ENCODE assay signal across 9 mouse cellular contexts in genomic region chr4:121231772-121232414, GRCm38 (mm10). TPM values are rescaled to one million over a fixed set of nuclear protein-coding genes. Genes with fewer than 3 reads are reported as not detected.
DNase-seq lines count a peak whose midpoint lies in the region; ATAC-seq and TF ChIP-seq lines count a peak whose summit lies in the region.
"Had no signal": no experiment of that assay in that cellular context is flagged by ENCODE, and none has a peak within 500 bp of the region (broad histone marks: within the 10 kb centered on the region; RNA-seq: fewer than 3 reads in every experiment).

No protein-coding gene starts in this region.

- H3K9ac ChIP-seq in hindbrain, embryonic 12.5 days: no peak overlapping the region
- H3K9ac ChIP-seq in liver, embryonic 14.5 days (replicated peaks): no peak overlapping the region
- 0 out of 2 replicates have a peak overlapping the region, but pooled peaks have one; percentile 30 for H3K9ac ChIP-seq in neural tube, embryonic 15.5 days (replicated peaks)

- no peak overlapping the region for H3K4me3 ChIP-seq in hindbrain, embryonic 12.5 days
- no peak overlapping the region for H3K4me3 ChIP-seq in liver, embryonic 14.5 days (ENCODE audit: insufficient read depth in 1 of 2, low read depth in 2 of 2, low read length in 2 of 2)
- no peak overlapping the region; the same call in 1 of the 2 replicates for H3K4me3 ChIP-seq in neural tube, embryonic 15.5 days (replicated peaks)

- 4% methylated on average over 5 of the region's 5 CpGs for WGBS in hindbrain, embryonic 12.5 days
- WGBS in liver, embryonic 14.5 days (ENCODE audit: insufficient replicate concordance): 10% methylated on average over 5 of the region's 5 CpGs
- 7% methylated on average over 5 of the region's 5 CpGs for WGBS in neural tube, embryonic 15.5 days

- H3K4me2 ChIP-seq in hindbrain, embryonic 12.5 days (replicated peaks): peak overlapping the region; percentile 58
- no peak overlapping the region for H3K4me2 ChIP-seq in liver, embryonic 14.5 days (ENCODE audit: low read depth)
- peak overlapping the region; percentile 44 for H3K4me2 ChIP-seq in neural tube, embryonic 15.5 days

- peak; percentile 41; the same call in 1 of the 2 replicates for TF ChIP-seq CTCF in liver, embryonic 14.5 days (IDR thresholded peaks at IDR 0.05; ENCODE audit: low read depth)

- peaks cover 8% of the 10 kb centered on the region for H3K4me1 ChIP-seq in hindbrain, embryonic 12.5 days
- no peaks in the 10 kb centered on the region for H3K4me1 ChIP-seq in liver, embryonic 14.5 days (replicated peaks; ENCODE audit: control insufficient read depth in 2 of 2, insufficient read depth in 2 of 2, low read length in 1 of 2)
- H3K4me1 ChIP-seq in neural tube, embryonic 15.5 days: peaks cover 13% of the 10 kb centered on the region

- H3K27ac ChIP-seq in hindbrain, embryonic 12.5 days: no peak overlapping the region; the same call in 1 of the 2 replicates
- H3K27ac ChIP-seq in liver, embryonic 14.5 days: no peak overlapping the region
- no peak overlapping the region for H3K27ac ChIP-seq in neural tube, embryonic 15.5 days (replicated peaks)
- H3K27ac ChIP-seq: macrophage had no signal

- ATAC-seq in hindbrain, embryonic 12.5 days (ENCODE audit: low FRiP score): peak; percentile 44
- ATAC-seq in liver, embryonic 14.5 days (ENCODE audit: insufficient read depth): no peak
- ATAC-seq in neural tube, embryonic 15.5 days (ENCODE audit: low FRiP score): peak; percentile 57; the same call in 1 of the 2 replicates

- no peaks in the 10 kb centered on the region for H3K27me3 ChIP-seq in hindbrain, embryonic 12.5 days
- H3K27me3 ChIP-seq in liver, embryonic 14.5 days (ENCODE audit: control insufficient read depth, insufficient read depth, low read length): no peaks in the 10 kb centered on the region; the same call in 1 of the 2 replicates
- H3K27me3 ChIP-seq in neural tube, embryonic 15.5 days (replicated peaks): no peaks in the 10 kb centered on the region; the same call in 1 of the 2 replicates

- no peak for TF ChIP-seq EP300 in liver, embryonic 14.5 days (IDR thresholded peaks at IDR 0.05; ENCODE audit: low read depth)

- DNase-seq in left cerebral cortex, adult 18-20 months (ENCODE audit: low spot score in 2 of 2): peak; percentile 52 to 54
- DNase-seq in left cerebral cortex, adult 11 months (ENCODE audit: low spot score): no peak
- DNase-seq in MN1 (ENCODE audit: low spot score): peak; percentile 22
- peak; percentile 77 for DNase-seq in embryo, embryonic 10.5 days (ENCODE audit: low spot score)
- DNase-seq in liver, embryonic 14.5 days (ENCODE audit: low read depth in 3 of 3, low spot score in 3 of 3): no peak
- DNase-seq in urinary bladder, postnatal 10 days (ENCODE audit: low spot score): no peak

- no peaks in the 10 kb centered on the region for H3K36me3 ChIP-seq in hindbrain, embryonic 12.5 days
- no peaks in the 10 kb centered on the region for H3K36me3 ChIP-seq in liver, embryonic 14.5 days (replicated peaks; ENCODE audit: control insufficient read depth, insufficient read depth, low read depth)
- H3K36me3 ChIP-seq in neural tube, embryonic 15.5 days: no peaks in the 10 kb centered on the region

- no peaks in the 10 kb centered on the region for H3K9me3 ChIP-seq in hindbrain, embryonic 12.5 days (replicated peaks)
- no peaks in the 10 kb centered on the region for H3K9me3 ChIP-seq in liver, embryonic 14.5 days (ENCODE audit: control insufficient read depth, low read length)
- H3K9me3 ChIP-seq in neural tube, embryonic 15.5 days (replicated peaks): no peaks in the 10 kb centered on the region

RNA-seq across cellular contexts. Expression of gene Rlf, which starts 17.0 kb away (rescaled TPM):
- 10 to 100 TPM; 26.3 to 26.7 TPM for total RNA-seq in left cerebral cortex, adult 18-20 months (2021)
- 39.7 and 39.9 TPM in 2 replicates for polyA plus RNA-seq in hindbrain, embryonic 12.5 days (2016; fragmentation: Nextera tagmentation; extraction: Ambion mirVana)
- 3.1 and 5.0 TPM in 2 replicates for polyA plus RNA-seq in liver, embryonic 14.5 days (2012; rRNA removed)
- 6.4 and 7.1 TPM in 2 replicates for polyA plus RNA-seq in liver, embryonic 14.5 days (2014; fragmentation: Nextera tagmentation; extraction: Ambion mirVana)
- polyA plus RNA-seq in neural tube, embryonic 15.5 days (2015; fragmentation: Nextera tagmentation; extraction: Ambion mirVana): 26.8 and 27.3 TPM in 2 replicates

Comparison
In these comparisons a context has a peak if more than half of its experiments do, and no peak if none do; other contexts are left out.
1. DNase-seq: peak in left cerebral cortex, adult 18-20 months (2 of 2), MN1 (single experiment) and embryo, embryonic 10.5 days (single experiment); none in left cerebral cortex, adult 11 months (single experiment), liver, embryonic 14.5 days (0 of 3) and urinary bladder, postnatal 10 days (single experiment).